Mouse (Mus musculus): ENCODE data around the gene Bcl2l10.

Bcl2l10 gene

DNA sequence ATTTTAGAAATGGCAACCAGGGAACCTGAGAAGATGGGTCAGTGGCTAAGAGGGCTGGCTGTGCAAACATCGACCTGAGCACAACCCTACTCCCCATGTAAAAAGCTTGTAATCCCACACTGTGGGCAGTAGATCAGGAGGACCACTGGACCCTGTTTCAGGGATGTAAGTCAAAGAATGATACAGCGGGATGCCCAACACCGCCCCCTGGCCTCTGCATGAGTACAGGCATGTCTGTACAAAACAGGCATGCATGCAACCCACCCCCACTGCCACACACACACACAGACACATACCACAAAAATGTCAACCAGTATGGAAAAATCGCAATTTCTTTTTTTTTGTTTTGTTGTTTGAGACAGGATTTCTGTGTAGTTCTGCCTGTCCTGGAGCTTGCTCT lies 51.5 kb downstream of the Bcl2l10 start:
- intact Hi-C loops (cut with DNase I) = no loop called here

DNA sequence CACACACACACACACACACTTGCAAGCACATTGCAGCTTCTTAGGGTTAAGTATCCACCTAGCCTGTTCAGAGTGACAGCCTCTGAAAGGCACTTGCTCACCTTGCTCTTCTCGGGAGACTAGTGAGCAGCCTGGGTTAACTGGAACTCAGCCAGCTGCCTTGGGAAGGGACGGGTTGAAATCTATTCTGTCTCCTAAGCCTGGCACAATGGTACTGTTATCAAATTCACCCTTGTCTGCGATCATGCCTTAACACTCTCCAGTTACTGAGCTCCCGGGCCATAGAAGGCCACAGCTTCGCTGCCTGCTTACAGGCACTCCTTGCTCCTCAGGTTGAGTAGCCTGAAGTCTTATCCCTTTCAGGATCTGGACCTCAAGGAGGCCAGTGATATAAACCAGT lies 53.1 kb downstream of the Bcl2l10 start:
- intact Hi-C loops (cut with DNase I) = no loop called here

Data from adrenal gland (tissue).